Mouse (Mus musculus) kidney, adult 2 months (tissue): ENCODE measurements at regions not wholly inside any gene's neighbourhood (a gene's known extent, or its start where the extent isn't known, plus 50 kb on each side); places are given as distances from the start of the nearest gene placed in this dataset.

Experiments
- CTCF ChIP-seq: fragments of 200-500 bp; conservative IDR thresholded peaks from 2 replicates; pipeline ENCODE4 v1.5.1; 2011; ENCODE audit warnings: low read depth, mild to moderate bottlenecking, control low read depth, low read length, moderate library complexity, mixed read lengths; ENCODE audit not compliant: insufficient read depth, insufficient read length
- POLR2A ChIP-seq: fragments of 200-500 bp; IDR thresholded peaks from one replicate; pipeline ENCODE4 v1.6.1; 2011; ENCODE audit warnings: low read depth, low read length, control low read depth

DNA sequence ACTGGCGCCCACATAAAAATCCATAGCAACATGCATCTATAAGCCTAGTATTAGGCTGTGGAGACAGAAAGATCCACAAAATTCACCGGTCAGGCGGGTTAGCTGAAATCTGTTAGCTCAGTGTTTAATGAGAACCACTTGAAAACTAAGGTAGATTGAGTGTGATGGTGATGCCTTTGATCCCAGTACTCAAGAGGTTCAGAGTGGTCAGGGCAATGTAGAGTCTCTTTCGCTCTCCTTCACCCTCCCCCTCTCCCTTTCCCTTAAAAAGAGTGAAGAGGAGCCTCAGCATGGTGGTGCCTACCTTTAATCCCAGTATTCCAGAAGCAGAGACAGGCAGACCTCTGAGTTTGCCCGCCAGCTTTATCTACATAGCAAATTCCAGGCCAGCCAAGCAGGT is 66.6 kb upstream of the Prdm9 start:
- no peak for TF ChIP-seq CTCF
- TF ChIP-seq POLR2A, result no peak
